Mouse (Mus musculus) hindbrain, postnatal 0 days (tissue): ENCODE data around the gene Wrb. TPM values are rescaled to one million over a fixed set of nuclear protein-coding genes. Genes with fewer than 3 reads are reported as not detected.
A peak's percentile ranks its signal among the peaks of the same experiment; 100 is the strongest.

Experiments
- ATAC-seq: fragments of 200-750 bp; cut with Nextera tagmentation; 2 replicates; pipeline ENCODE4 v1.8.0; 2017; ENCODE audit warnings: mild to moderate bottlenecking, moderate TSS enrichment, moderate library complexity
- DNase-seq: peaks from one replicate; pipeline ENCODE4 v3.0.0-alpha.2; 2015; ENCODE audit warnings: low spot score
- H3K27ac ChIP-seq: fragments of 300-500 bp; sonication (generic); 2 replicates; pipeline ENCODE4 v1.5.1; 2014; ENCODE audit warnings: mild to moderate bottlenecking
- H3K27me3 ChIP-seq: fragments of 300-500 bp; sonication (generic); 2 replicates; pipeline ENCODE4 v1.6.1; 2014; ENCODE audit warnings: low read length, mixed read lengths; ENCODE audit not compliant: insufficient read depth
- H3K36me3 ChIP-seq: fragments of 300-500 bp; sonication (generic); 2 replicates; pipeline ENCODE4 v1.6.1; 2014; ENCODE audit warnings: low read length, mixed read lengths; ENCODE audit not compliant: insufficient read depth
- H3K4me1 ChIP-seq: fragments of 300-500 bp; sonication (generic); 2 replicates; pipeline ENCODE4 v1.6.1; 2014; ENCODE audit warnings: antibody characterized with exemption, low read length, mixed read lengths; ENCODE audit not compliant: insufficient read depth
- H3K4me2 ChIP-seq: fragments of 300-500 bp; sonication (generic); 2 replicates; pipeline ENCODE4 v1.6.1; 2014; ENCODE audit warnings: low read depth, mild to moderate bottlenecking, low read length, moderate library complexity, mixed read lengths
- H3K4me3 ChIP-seq: fragments of 300-500 bp; sonication (generic); 2 replicates; pipeline ENCODE4 v1.5.1; 2014; ENCODE audit warnings: low read length
- H3K9ac ChIP-seq: fragments of 300-500 bp; sonication (generic); replicated peaks from 2 replicates; pipeline ENCODE4 v1.6.1; 2014; ENCODE audit warnings: mild to moderate bottlenecking, low read length, moderate library complexity, mixed read lengths
- H3K9me3 ChIP-seq: fragments of 300-500 bp; sonication (generic); 2 replicates; pipeline ENCODE4 v1.6.1; 2016; ENCODE audit warnings: low read length, mixed read lengths
- CTCF ChIP-seq: IDR thresholded peaks from 2 replicates; pipeline ENCODE4 v1.5.1; 2016; ENCODE audit warnings: antibody characterized with exemption, control low read depth, low read depth
- WGBS: fragments of 180-500 bp; shearing (Covaris S2); extraction: QIAGEN DNeasy Blood & Tissue Kit; methylation state at CpG from one replicate; pipeline ENCODE4 v1.1.7; 2014; 5-methylcytosine and 5-hydroxymethylcytosine counted together
- polyA plus RNA-seq: library from polyadenylated mRNA; unstranded; fragments of >200 nt; fragmentation: Nextera tagmentation; extraction: Ambion mirVana; gene quantifications from 2 replicates; pipeline ENCODE4 v1.2.1, GENCODE M21; 2015
- total RNA-seq: library from RNA; depleted of rRNA; stranded (reverse); fragments of >200 nt; gene quantifications from 2 replicates; pipeline ENCODE4 v1.2.3, GENCODE M21; 2014; rRNA removed

The Wrb gene
- total and polyA plus RNA-seq, 2 experiments from 2014 or later, result 154 to 196 TPM

DNA sequence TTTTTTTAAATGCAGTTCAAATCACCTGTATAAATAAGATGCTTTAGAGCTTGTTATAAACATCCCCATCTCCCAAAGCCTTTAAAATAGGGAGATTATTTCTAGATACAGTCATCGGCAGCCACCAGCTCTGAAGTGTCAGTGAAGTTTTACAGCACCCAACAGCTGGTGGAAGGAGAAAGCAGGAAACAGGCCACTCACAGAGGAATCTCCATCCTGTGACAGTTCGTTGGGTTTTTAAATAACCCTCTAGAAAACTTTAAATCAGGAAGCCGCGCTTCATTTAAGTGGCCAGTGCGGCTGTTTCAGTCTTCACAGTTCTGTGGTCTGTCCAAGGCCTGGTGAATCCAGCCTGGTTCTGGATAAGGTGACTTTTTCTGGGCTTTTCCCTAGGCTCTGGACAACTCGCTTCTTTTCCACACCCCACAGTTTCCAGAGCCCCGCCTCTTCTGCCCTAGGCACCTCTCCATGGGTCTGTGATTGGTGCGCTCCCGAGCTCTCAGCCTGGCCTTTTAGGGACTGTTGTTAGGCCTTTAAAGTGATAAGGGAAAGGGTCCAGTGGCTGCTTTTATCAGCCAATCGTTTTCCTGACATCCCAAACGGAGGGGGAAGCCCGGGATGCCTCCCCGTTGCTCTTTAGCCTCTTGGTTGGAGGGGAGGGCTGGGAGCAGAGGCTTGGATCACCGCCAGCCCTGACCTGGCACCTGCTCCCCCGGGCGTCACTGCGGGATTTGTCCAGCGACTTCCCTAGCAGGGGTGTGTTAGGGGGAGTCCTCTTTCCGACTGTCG is 54.9 kb downstream of the Wrb start, which contains the start of gene Sh3bgr:
Gene Sh3bgr, plus strand, starts transcription at position 538 of the 789 bp plus-strand sequence.
- no peak within 1 kb of the TSS for H3K9ac ChIP-seq
- no peaks in the 10 kb centered on the region for H3K27me3 ChIP-seq
- no peaks in the 10 kb centered on the region for H3K4me1 ChIP-seq
- H3K4me2 ChIP-seq, result peak within 1 kb of the TSS; percentile 57
- ATAC-seq, result peak; percentile 75; the same call in 1 of the 2 replicates
- no peak within 1 kb of the TSS for H3K27ac ChIP-seq
- DNase-seq, result peak; percentile 17
- H3K4me3 ChIP-seq, result peak within 1 kb of the TSS; percentile 2; the same call in 1 of the 2 replicates
- H3K36me3 ChIP-seq, result no peaks in the 10 kb centered on the region
- H3K9me3 ChIP-seq, result no peaks in the 10 kb centered on the region
- no peak for TF ChIP-seq CTCF
- 12% methylated on average over 20 of the region's 20 CpGs for WGBS

DNA sequence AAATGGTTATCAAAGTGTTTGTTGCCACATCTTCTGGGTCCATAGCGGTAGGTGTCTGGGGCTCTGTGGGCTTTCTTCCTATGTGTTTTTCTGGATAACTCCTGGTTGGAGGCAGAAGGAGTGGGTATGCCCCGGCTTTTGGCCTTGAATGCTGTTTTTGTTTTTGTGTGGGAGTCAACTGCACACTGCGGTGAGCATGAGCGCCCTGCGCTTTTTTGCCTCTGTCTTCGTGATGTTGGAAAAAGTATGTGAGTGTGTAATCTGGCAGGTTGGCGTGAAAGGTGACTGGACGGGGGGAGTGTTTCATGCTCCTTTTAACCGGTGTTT is 55.5 kb downstream of the Wrb start:
- Histone ChIP-seq H3K4me2 (peak overlapping the region; percentile 57), H3K27me3 (no peaks in the 10 kb centered on the region), H3K4me1 (no peaks in the 10 kb centered on the region), H3K9me3 (no peaks in the 10 kb centered on the region), H3K9ac (no peak overlapping the region), H3K36me3 (no peaks in the 10 kb centered on the region), H3K27ac (no peak overlapping the region), H3K4me3 (peak overlapping the region; percentile 2; the same call in 1 of the 2 replicates)
- no peak for ATAC-seq
- no peak for DNase-seq
- no peak for TF ChIP-seq CTCF
- WGBS, result 37% methylated on average over 9 of the region's 9 CpGs

DNA sequence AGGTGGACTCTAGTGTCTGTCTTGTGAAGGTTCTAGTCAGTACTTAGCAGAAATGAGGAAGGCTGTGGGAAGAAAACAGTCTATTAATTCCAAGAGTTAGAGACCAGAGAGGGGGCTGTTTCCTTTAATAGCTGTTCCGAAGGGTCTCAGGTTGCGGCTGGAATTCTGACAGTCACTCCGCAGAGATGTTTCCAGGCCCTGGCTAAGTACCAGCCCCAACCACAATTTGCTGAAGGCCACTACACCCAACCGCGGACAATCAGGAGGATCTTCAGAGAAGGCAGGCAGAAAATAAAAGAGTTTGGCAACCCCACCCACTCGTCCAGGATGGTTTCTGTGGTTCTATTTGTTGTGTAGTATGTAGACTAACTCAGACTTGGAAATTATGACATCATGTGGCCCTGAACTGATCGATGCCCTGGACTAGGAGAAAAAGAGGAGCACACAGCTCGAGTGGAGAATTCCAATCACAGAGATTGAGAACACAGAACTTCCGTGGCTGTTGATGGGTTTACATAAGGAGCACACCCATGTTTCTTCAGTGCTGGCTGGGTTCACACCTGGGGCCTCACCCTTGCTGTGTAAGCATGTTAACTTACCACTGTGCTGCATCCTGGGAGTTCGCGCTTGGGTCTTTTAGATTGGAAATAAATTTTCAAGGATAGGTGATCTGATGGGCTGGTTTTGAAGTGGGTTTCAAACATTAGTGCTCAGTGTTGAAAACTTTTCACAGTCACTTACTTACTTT is 56.5 kb downstream of the Wrb start:
- Histone ChIP-seq H3K4me1 (no peaks in the 10 kb centered on the region), H3K9ac (no peak overlapping the region), H3K27me3 (no peaks in the 10 kb centered on the region), H3K27ac (no peak overlapping the region), H3K9me3 (no peaks in the 10 kb centered on the region), H3K4me2 (no peak overlapping the region), H3K36me3 (no peaks in the 10 kb centered on the region), H3K4me3 (no peak overlapping the region)
- TF ChIP-seq CTCF, result no peak
- DNase-seq (no peak), ATAC-seq (no peak)
- WGBS, result 86% methylated on average over 11 of the region's 11 CpGs

Other genes starting within 250 kb of the Wrb start
- 25.7 and 28.6 TPM in 2 replicates for gene Psmg1, start 154.4 kb upstream of the Wrb start, total RNA-seq
- gene Psmg1, start 154.4 kb upstream of the Wrb start, polyA plus RNA-seq, result 52.9 and 55.4 TPM in 2 replicates
- 128 and 130 TPM in 2 replicates for gene Brwd1, start 62.9 kb upstream of the Wrb start, total RNA-seq
- gene Brwd1, start 62.9 kb upstream of the Wrb start, polyA plus RNA-seq, result 135 and 144 TPM in 2 replicates
- 85.9 and 103 TPM in 2 replicates for gene Hmgn1, start 17.7 kb upstream of the Wrb start, total RNA-seq
- gene Hmgn1, start 17.7 kb upstream of the Wrb start, polyA plus RNA-seq, result 207 and 258 TPM in 2 replicates
- 2.0 and 3.2 TPM in 2 replicates for gene Lca5l, start 46.9 kb downstream of the Wrb start, total RNA-seq
- 1.9 and 2.3 TPM in 2 replicates for gene Lca5l, start 46.9 kb downstream of the Wrb start, polyA plus RNA-seq
- gene Sh3bgr, start 55.0 kb downstream of the Wrb start, total RNA-seq, result 0.26 and 16.4 TPM in 2 replicates
- gene Sh3bgr, start 55.0 kb downstream of the Wrb start, polyA plus RNA-seq, result 5.9 and 7.4 TPM in 2 replicates
- gene B3galt5, start 90.4 kb downstream of the Wrb start, total RNA-seq, result 11.3 and 12.4 TPM in 2 replicates
- 7.3 and 7.9 TPM in 2 replicates for gene B3galt5, start 90.4 kb downstream of the Wrb start, polyA plus RNA-seq